Comparison of ENCODE assay signal across 10 mouse cellular contexts in the genomic region with DNA sequence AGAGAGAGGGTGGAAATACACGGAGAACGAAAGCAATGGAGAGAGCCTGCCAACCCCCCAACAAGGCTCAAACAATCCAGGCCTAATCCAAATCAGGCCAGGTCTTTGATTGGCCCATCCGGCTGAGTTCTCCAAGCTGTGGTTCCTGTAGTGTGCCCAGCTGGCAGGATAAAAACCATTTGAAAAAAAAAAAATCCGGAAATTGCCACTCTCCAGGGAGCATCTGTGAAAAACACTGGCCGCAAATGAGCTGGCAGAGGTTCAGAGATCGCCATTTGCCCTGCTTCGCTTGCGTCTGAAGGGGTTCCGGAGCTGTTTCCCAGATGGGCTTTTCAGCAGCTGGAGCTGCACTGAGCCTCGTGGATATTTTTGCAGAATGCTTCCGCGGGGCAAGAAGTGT.
DNase-seq lines count a peak whose midpoint lies in the region; ATAC-seq and TF ChIP-seq lines count a peak whose summit lies in the region.
"Had no signal": no experiment of that assay in that cellular context is flagged by ENCODE, and none has a peak within 500 bp of the region (broad histone marks: within the 10 kb centered on the region; RNA-seq: fewer than 3 reads in every experiment).

No protein-coding gene starts in this region.

- TF ChIP-seq CTCF in gastrocnemius, adult 2 months (IDR thresholded peaks at IDR 0.05): no peak
- TF ChIP-seq CTCF in lung, adult 2 months (IDR thresholded peaks at IDR 0.05; ENCODE audit: insufficient read depth, low read length): no peak

- no peak overlapping the region for H3K9ac ChIP-seq in forebrain, embryonic 14.5 days (ENCODE audit: low read length)
- no peak overlapping the region for H3K9ac ChIP-seq in forebrain, embryonic 11.5 days (ENCODE audit: low read length)
- no peak overlapping the region for H3K9ac ChIP-seq in limb, embryonic 14.5 days (ENCODE audit: low read depth, low read length, severe bottlenecking)
- H3K9ac ChIP-seq: kidney, embryonic 15.5 days had no signal

- H3K27me3 ChIP-seq in forebrain, embryonic 14.5 days (replicated peaks; ENCODE audit: control insufficient read depth, insufficient read depth, low read length): no peaks in the 10 kb centered on the region
- H3K27me3 ChIP-seq in forebrain, embryonic 11.5 days (ENCODE audit: control insufficient read depth, insufficient read depth, low read length): no peaks in the 10 kb centered on the region
- H3K27me3 ChIP-seq in limb, embryonic 14.5 days (ENCODE audit: control insufficient read depth, insufficient read depth, low read length): no peaks in the 10 kb centered on the region
- H3K27me3 ChIP-seq: kidney, embryonic 15.5 days had no signal

- intact Hi-C loops in gastrocnemius, adult 2 months (cut with DNase I): no loop called here

- peak; percentile 72 for DNase-seq in forebrain, embryonic 14.5 days (ENCODE audit: low spot score)
- DNase-seq in forebrain, embryonic 11.5 days (ENCODE audit: low spot score): no peak
- DNase-seq in cerebellum, adult 8-10 months: peak; percentile 63
- peak; percentile 37 for DNase-seq in gastrocnemius, adult 2 months
- DNase-seq in limb, embryonic 14.5 days (ENCODE audit: low spot score): peak; percentile 55
- DNase-seq in lung, adult 2 months: no peak
- DNase-seq in urinary bladder, adult 2 months (ENCODE audit: low spot score): no peak
- DNase-seq in kidney, postnatal 25 days: no peak
- DNase-seq: lung, postnatal 36 days had no signal

- no peak for TF ChIP-seq POLR2A in limb, embryonic 14.5 days (IDR thresholded peaks at IDR 0.05; ENCODE audit: borderline replicate concordance, extremely low read depth, insufficient read depth, insufficient read length)
- TF ChIP-seq POLR2A in lung, adult 2 months (IDR thresholded peaks at IDR 0.05; ENCODE audit: borderline replicate concordance, extremely low read depth, low read depth, low read length): no peak

- no peak overlapping the region for H3K4me2 ChIP-seq in forebrain, embryonic 14.5 days (ENCODE audit: low read length)
- H3K4me2 ChIP-seq in forebrain, embryonic 11.5 days (ENCODE audit: low read depth, low read length, severe bottlenecking): no peak overlapping the region
- no peak overlapping the region for H3K4me2 ChIP-seq in limb, embryonic 14.5 days (replicated peaks; ENCODE audit: low read depth, low read length, severe bottlenecking)
- H3K4me2 ChIP-seq: kidney, embryonic 15.5 days had no signal

- H3K27ac ChIP-seq in forebrain, embryonic 14.5 days (ENCODE audit: low read depth, low read length): no peak overlapping the region
- no peak overlapping the region for H3K27ac ChIP-seq in forebrain, embryonic 11.5 days (ENCODE audit: low read depth, low read length)
- no peak overlapping the region for H3K27ac ChIP-seq in gastrocnemius, adult 2 months
- 0 out of 2 replicates have a peak overlapping the region, but pooled peaks have one; percentile 43 for H3K27ac ChIP-seq in limb, embryonic 14.5 days (replicated peaks; ENCODE audit: low read depth, low read length)
- H3K27ac ChIP-seq: kidney, embryonic 15.5 days had no signal

- WGBS in forebrain, embryonic 14.5 days: 50% methylated on average over 12 of the region's 12 CpGs
- WGBS in forebrain, embryonic 11.5 days: 84% methylated on average over 12 of the region's 12 CpGs
- 48% methylated on average over 12 of the region's 12 CpGs for WGBS in limb, embryonic 14.5 days
- WGBS in lung, adult 2 months: 83% methylated on average over 12 of the region's 12 CpGs

- peak; percentile 66 for ATAC-seq in forebrain, embryonic 14.5 days
- ATAC-seq in forebrain, embryonic 11.5 days (replicated peaks; ENCODE audit: low FRiP score): no peak
- peak; percentile 60; the same call in 1 of the 2 replicates for ATAC-seq in limb, embryonic 14.5 days (ENCODE audit: low FRiP score, low read depth)

- no peak overlapping the region for H3K4me3 ChIP-seq in forebrain, embryonic 14.5 days (ENCODE audit: low read depth, low read length)
- no peak overlapping the region for H3K4me3 ChIP-seq in forebrain, embryonic 11.5 days (ENCODE audit: low read depth, low read length)
- no peak overlapping the region for H3K4me3 ChIP-seq in gastrocnemius, adult 2 months
- no peak overlapping the region for H3K4me3 ChIP-seq in limb, embryonic 14.5 days (replicated peaks; ENCODE audit: low read length)
- H3K4me3 ChIP-seq in lung, adult 2 months (replicated peaks; ENCODE audit: extremely low read depth, low read depth, low read length): no peak overlapping the region
- H3K4me3 ChIP-seq: kidney, embryonic 15.5 days had no signal

- H3K4me1 ChIP-seq in forebrain, embryonic 14.5 days (ENCODE audit: control insufficient read depth, insufficient read depth, low read length): no peaks in the 10 kb centered on the region
- H3K4me1 ChIP-seq in forebrain, embryonic 11.5 days (replicated peaks; ENCODE audit: control insufficient read depth, insufficient read depth, low read length): no peaks in the 10 kb centered on the region
- H3K4me1 ChIP-seq in limb, embryonic 14.5 days (ENCODE audit: control insufficient read depth, insufficient read depth, low read length): no peaks in the 10 kb centered on the region
- no peaks in the 10 kb centered on the region for H3K4me1 ChIP-seq in lung, adult 2 months (ENCODE audit: control insufficient read depth, insufficient read depth, low read length)
- H3K4me1 ChIP-seq: kidney, embryonic 15.5 days had no signal

- no peaks in the 10 kb centered on the region for H3K9me3 ChIP-seq in forebrain, embryonic 14.5 days (replicated peaks; ENCODE audit: control insufficient read depth, low read length)
- no peaks in the 10 kb centered on the region for H3K9me3 ChIP-seq in forebrain, embryonic 11.5 days (ENCODE audit: control insufficient read depth, low read length)
- H3K9me3 ChIP-seq in limb, embryonic 14.5 days (ENCODE audit: control insufficient read depth, low read length): no peaks in the 10 kb centered on the region
- H3K9me3 ChIP-seq: kidney, embryonic 15.5 days had no signal

- no peaks in the 10 kb centered on the region for H3K36me3 ChIP-seq in forebrain, embryonic 14.5 days (ENCODE audit: control insufficient read depth, insufficient read depth, low read length)
- H3K36me3 ChIP-seq in forebrain, embryonic 11.5 days (ENCODE audit: control insufficient read depth, insufficient read depth, low read length): no peaks in the 10 kb centered on the region
- H3K36me3 ChIP-seq in limb, embryonic 14.5 days (ENCODE audit: control insufficient read depth, insufficient read depth, low read length): no peaks in the 10 kb centered on the region
- H3K36me3 ChIP-seq: kidney, embryonic 15.5 days had no signal

Comparison
In these comparisons a context has a peak if more than half of its experiments do, and no peak if none do; other contexts are left out.
1. DNase-seq: peak in forebrain, embryonic 14.5 days (single experiment), cerebellum, adult 8-10 months (single experiment), gastrocnemius, adult 2 months (single experiment) and limb, embryonic 14.5 days (single experiment); none in forebrain, embryonic 11.5 days (single experiment), lung, adult 2 months (single experiment), urinary bladder, adult 2 months (single experiment) and kidney, postnatal 25 days (0 of 2).